Mouse (Mus musculus) frontal cortex, adult 2 months (tissue): Measurements from ENCODE around the gene Zan. TPM values are rescaled to one million over a fixed set of nuclear protein-coding genes. Genes with fewer than 3 reads are reported as not detected.

Experiments
- DNase-seq, 2 experiments: peaks; one replicate each; pipeline ENCODE4 v3.0.0; 2022; ENCODE audit warnings: low spot score in 1 of 2; ENCODE audit errors: extremely low spot score in 1 of 2
- polyA plus RNA-seq: library from polyadenylated mRNA; depleted of rRNA; stranded (reverse); fragments of >200 nt; gene quantifications from 2 replicates; pipeline ENCODE4 v1.2.3, GENCODE M21; 2012

Zan gene
- polyA plus RNA-seq, 1 experiment: 0.20 TPM

- DNase-seq: no peak
These were observed 57.0 kb downstream of the Zan start for GRCm38 (mm10) chr5:137419841-137420240.

- no peak for DNase-seq
These were observed 57.8 kb downstream of the Zan start for GRCm38 (mm10) chr5:137419105-137419504.

GRCm38 (mm10) chr5:137414253-137414652 lies 62.6 kb downstream of the Zan start:
- no peak for DNase-seq

- no peak for DNase-seq
These were observed 65.6 kb downstream of the Zan start for GRCm38 (mm10) chr5:137411235-137411634.

- DNase-seq: no peak
These were observed 66.3 kb downstream of the Zan start for GRCm38 (mm10) chr5:137410549-137410948.

- no peak for DNase-seq
These were observed 66.8 kb downstream of the Zan start for GRCm38 (mm10) chr5:137410066-137410465.

- peak in 1 of 2 experiments; percentile 12 for DNase-seq
These were observed 67.4 kb downstream of the Zan start for GRCm38 (mm10) chr5:137409451-137409850.

GRCm38 (mm10) chr5:137404081-137404480 lies 72.8 kb downstream of the Zan start:
- DNase-seq: no peak

- DNase-seq: no peak
These were observed 82.4 kb downstream of the Zan start for GRCm38 (mm10) chr5:137394456-137394855.

GRCm38 (mm10) chr5:137391641-137392040 lies 85.2 kb downstream of the Zan start:
- no peak for DNase-seq

- DNase-seq: no peak
These were observed 90.2 kb downstream of the Zan start for GRCm38 (mm10) chr5:137386712-137387111.

GRCm38 (mm10) chr5:137383441-137383840 lies 93.4 kb downstream of the Zan start:
- DNase-seq: no peak

- peak in 1 of 2 experiments; percentile 66 for DNase-seq
These were observed 95.7 kb downstream of the Zan start for GRCm38 (mm10) chr5:137381152-137381551.

GRCm38 (mm10) chr5:137377603-137378002 lies 99.3 kb downstream of the Zan start:
- DNase-seq: no peak

- no peak for DNase-seq
These were observed 99.7 kb downstream of the Zan start for GRCm38 (mm10) chr5:137377176-137377575.

- no peak for DNase-seq
These were observed 100.1 kb downstream of the Zan start for GRCm38 (mm10) chr5:137376722-137377121.

GRCm38 (mm10) chr5:137376198-137376597 lies 100.7 kb downstream of the Zan start:
- peak in 1 of 2 experiments; percentile 11 for DNase-seq

- no peak for DNase-seq
These were observed 101.2 kb downstream of the Zan start for GRCm38 (mm10) chr5:137375627-137376026.

GRCm38 (mm10) chr5:137374521-137375080 lies 102.3 kb downstream of the Zan start:
- DNase-seq: no peak

- DNase-seq: no peak
These were observed 103.4 kb downstream of the Zan start for GRCm38 (mm10) chr5:137373371-137373950.

GRCm38 (mm10) chr5:137369665-137370064 lies 107.2 kb downstream of the Zan start:
- no peak for DNase-seq

- no peak for DNase-seq
These were observed 118.5 kb downstream of the Zan start for GRCm38 (mm10) chr5:137358382-137358781.

GRCm38 (mm10) chr5:137354091-137354490 lies 122.8 kb downstream of the Zan start:
- DNase-seq: no peak
